Mouse (Mus musculus): ENCODE results near the gene Cyp27b1. TPM values are rescaled to one million over a fixed set of nuclear protein-coding genes. Genes with fewer than 3 reads are reported as not detected.
A peak's percentile ranks its signal among the peaks of the same experiment; 100 is the strongest.

Cyp27b1 gene
- polyA plus RNA-seq (2016; fragmentation: Nextera tagmentation; extraction: Ambion mirVana) = 0.11 and 0.16 TPM in 2 replicates

GRCm38 (mm10) chr10:127047954-127048353 lies at the start of gene Cyp27b1:
Gene Cyp27b1 (plus strand): TSS chr10:127048250.
- WGBS = 29% methylated on average over 5 of the region's 5 CpGs
- Histone ChIP-seq H3K36me3 (replicated peaks) (peaks cover 44% of the 10 kb centered on the region), H3K9me3 (no peaks in the 10 kb centered on the region), H3K27me3 (ENCODE audit: poor library complexity, severe bottlenecking) (peaks cover 61% of the 10 kb centered on the region), H3K4me1 (peaks cover 27% of the 10 kb centered on the region), H3K4me3 (peak within 1 kb of the TSS; percentile 39), H3K27ac (no peak within 1 kb of the TSS)
- no peak for DNase-seq (ENCODE audit: extremely low spot score, low spot score)

DNA sequence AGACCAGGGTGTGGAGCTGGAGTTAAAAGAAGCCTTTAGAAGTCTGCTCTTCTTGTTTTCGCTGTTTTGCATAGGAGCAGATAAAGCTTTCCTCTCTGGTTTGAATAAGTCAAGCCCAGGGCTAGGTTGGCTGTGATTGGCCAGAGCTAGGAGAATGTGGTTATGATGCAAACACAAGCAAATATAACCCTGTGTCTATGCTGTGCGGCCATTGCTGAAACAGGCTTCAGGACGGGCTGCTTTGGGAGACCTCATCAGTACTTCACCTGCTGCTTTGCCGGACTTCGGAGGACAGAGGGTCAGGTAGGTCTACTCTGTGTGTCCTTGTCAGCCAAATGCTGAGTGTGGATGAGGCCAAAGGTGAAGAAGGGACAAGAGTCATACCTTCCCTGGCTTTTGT lies 47.5 kb upstream of the Cyp27b1 start, which contains the start of gene Avil:
Avil (plus strand) TSS at position 181 of the 400 bp plus-strand sequence.
- Histone ChIP-seq H3K27ac (no peak within 1 kb of the TSS), H3K9me3 (no peaks in the 10 kb centered on the region), H3K27me3 (ENCODE audit: poor library complexity, severe bottlenecking) (no peaks in the 10 kb centered on the region), H3K36me3 (replicated peaks) (peaks cover 48% of the 10 kb centered on the region), H3K4me3 (no peak within 1 kb of the TSS), H3K4me1 (peaks cover 10% of the 10 kb centered on the region)
- WGBS = 93% methylated on average over 5 of the region's 5 CpGs
- DNase-seq (ENCODE audit: extremely low spot score, low spot score) = no peak

- H3K27me3 ChIP-seq (ENCODE audit: poor library complexity, severe bottlenecking) = no peaks in the 10 kb centered on the region
- no peaks in the 10 kb centered on the region for H3K9me3 ChIP-seq
- H3K4me3 ChIP-seq = no peak overlapping the region
- no peak for DNase-seq (ENCODE audit: extremely low spot score, low spot score)
- H3K4me1 ChIP-seq = peaks cover 10% of the 10 kb centered on the region
- peaks cover 41% of the 10 kb centered on the region for H3K36me3 ChIP-seq (replicated peaks)
- no peak overlapping the region for H3K27ac ChIP-seq
- 91% methylated on average over 9 of the region's 9 CpGs for WGBS
Measured at GRCm38 (mm10) chr10:127001297-127001696, 46.8 kb upstream of the Cyp27b1 start.

DNA sequence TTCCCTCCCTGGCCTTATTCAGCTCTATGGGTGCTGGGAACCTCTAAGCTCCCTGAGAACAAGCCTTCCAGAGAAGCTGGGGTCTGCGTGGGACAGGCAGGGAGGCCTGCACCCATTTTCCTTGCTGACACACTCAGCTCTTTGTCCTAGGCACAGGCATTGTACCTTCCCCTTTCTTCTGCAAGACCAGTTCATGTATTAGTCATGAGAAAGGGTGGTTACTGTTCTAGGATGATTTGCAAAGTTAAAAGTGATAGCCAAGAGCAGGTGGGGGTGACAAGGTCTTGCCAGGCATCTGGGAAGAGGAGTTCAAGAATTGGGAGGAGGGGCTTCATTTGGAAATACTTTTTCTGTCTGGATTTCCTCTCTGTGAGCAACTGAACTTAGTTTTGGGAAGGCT lies 46.0 kb upstream of the Cyp27b1 start:
- H3K27me3 ChIP-seq (ENCODE audit: poor library complexity, severe bottlenecking) = no peaks in the 10 kb centered on the region
- H3K36me3 ChIP-seq (replicated peaks) = peaks cover 40% of the 10 kb centered on the region
- no peaks in the 10 kb centered on the region for H3K9me3 ChIP-seq
- H3K4me3 ChIP-seq = no peak overlapping the region
- peaks cover 10% of the 10 kb centered on the region for H3K4me1 ChIP-seq
- DNase-seq (ENCODE audit: extremely low spot score, low spot score) = no peak
- no peak overlapping the region for H3K27ac ChIP-seq
- WGBS = 90% methylated on average over 1 of the region's 1 CpGs

GRCm38 (mm10) chr10:127002765-127003164 lies 45.3 kb upstream of the Cyp27b1 start:
- 87% methylated on average over 5 of the region's 5 CpGs for WGBS
- no peak for DNase-seq (ENCODE audit: extremely low spot score, low spot score)
- Histone ChIP-seq H3K4me3 (no peak overlapping the region), H3K4me1 (peaks cover 13% of the 10 kb centered on the region), H3K27ac (0 out of 2 replicates have a peak overlapping the region, but pooled peaks have one; percentile 8), H3K27me3 (ENCODE audit: poor library complexity, severe bottlenecking) (no peaks in the 10 kb centered on the region), H3K36me3 (replicated peaks) (peaks cover 32% of the 10 kb centered on the region), H3K9me3 (no peaks in the 10 kb centered on the region)

GRCm38 (mm10) chr10:127003334-127003733 lies 44.7 kb upstream of the Cyp27b1 start:
- DNase-seq (ENCODE audit: extremely low spot score, low spot score) = no peak
- H3K4me1 ChIP-seq = peaks cover 14% of the 10 kb centered on the region
- no peaks in the 10 kb centered on the region for H3K9me3 ChIP-seq
- peaks cover 27% of the 10 kb centered on the region for H3K36me3 ChIP-seq (replicated peaks)
- H3K27ac ChIP-seq = no peak overlapping the region
- whole genome bisulfite sequencing = 88% methylated on average over 8 of the region's 8 CpGs
- H3K27me3 ChIP-seq (ENCODE audit: poor library complexity, severe bottlenecking) = no peaks in the 10 kb centered on the region
- no peak overlapping the region for H3K4me3 ChIP-seq

DNA sequence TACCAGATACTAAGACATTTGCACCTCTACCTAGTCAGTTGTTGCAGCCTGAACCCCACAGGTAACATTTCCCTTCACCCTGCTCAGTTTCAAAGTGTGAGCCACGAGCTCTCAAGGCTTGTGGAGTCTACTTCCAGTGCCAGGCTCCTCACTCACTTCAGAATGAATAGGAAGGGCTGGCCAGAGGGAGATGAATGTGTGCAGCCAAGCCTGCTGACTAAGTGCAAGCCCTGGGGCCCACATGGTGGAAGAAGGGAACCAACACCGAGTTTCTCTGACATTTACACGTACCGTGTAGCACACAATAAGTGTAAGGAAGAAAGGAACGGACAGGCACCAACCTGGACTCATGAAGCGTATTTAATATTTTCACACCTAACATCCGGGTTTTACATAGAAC lies 44.2 kb upstream of the Cyp27b1 start:
- Histone ChIP-seq H3K9me3 (no peaks in the 10 kb centered on the region), H3K4me1 (peaks cover 14% of the 10 kb centered on the region), H3K27ac (no peak overlapping the region), H3K27me3 (ENCODE audit: poor library complexity, severe bottlenecking) (no peaks in the 10 kb centered on the region), H3K4me3 (no peak overlapping the region), H3K36me3 (replicated peaks) (peaks cover 22% of the 10 kb centered on the region)
- 82% methylated on average over 7 of the region's 7 CpGs for WGBS
- no peak for DNase-seq (ENCODE audit: extremely low spot score, low spot score)

DNA sequence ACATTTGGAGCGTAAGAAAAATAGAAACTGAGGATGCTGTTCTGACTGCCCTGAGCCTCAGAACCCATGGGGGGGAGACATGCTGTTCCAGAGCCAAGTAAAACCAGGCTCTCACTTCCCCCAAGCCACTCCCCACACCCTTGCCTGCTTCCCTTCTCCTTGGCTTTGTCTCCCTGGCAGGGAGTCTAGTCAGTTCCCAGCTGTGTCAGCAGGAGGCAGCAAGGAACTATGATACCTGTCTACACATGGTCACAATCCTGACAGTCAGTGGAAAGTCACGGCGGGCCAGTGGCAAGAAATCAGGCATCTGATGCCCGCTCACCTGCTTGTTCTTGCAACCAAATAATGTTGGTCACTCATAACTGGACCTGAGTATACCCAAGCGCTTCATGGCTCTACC lies 31.6 kb upstream of the Cyp27b1 start:
- no peak for DNase-seq (ENCODE audit: extremely low spot score, low spot score)
- peaks cover 8% of the 10 kb centered on the region for H3K36me3 ChIP-seq (replicated peaks)
- H3K9me3 ChIP-seq = no peaks in the 10 kb centered on the region
- H3K4me3 ChIP-seq = no peak overlapping the region
- peaks cover 12% of the 10 kb centered on the region for H3K4me1 ChIP-seq
- H3K27ac ChIP-seq = no peak overlapping the region
- WGBS = 69% methylated on average over 5 of the region's 5 CpGs
- H3K27me3 ChIP-seq (ENCODE audit: poor library complexity, severe bottlenecking) = no peaks in the 10 kb centered on the region

- H3K36me3 ChIP-seq (replicated peaks) = peaks cover 14% of the 10 kb centered on the region
- 22% methylated on average over 2 of the region's 2 CpGs for WGBS
Measured at GRCm38 (mm10) chr10:127017071-127017470, 31.0 kb upstream of the Cyp27b1 start.

GRCm38 (mm10) chr10:127018422-127018821 lies 29.6 kb upstream of the Cyp27b1 start:
- Histone ChIP-seq H3K27me3 (ENCODE audit: poor library complexity, severe bottlenecking) (no peaks in the 10 kb centered on the region), H3K9me3 (no peaks in the 10 kb centered on the region), H3K4me1 (peaks cover 12% of the 10 kb centered on the region), H3K4me3 (no peak overlapping the region), H3K27ac (no peak overlapping the region), H3K36me3 (replicated peaks) (peaks cover 27% of the 10 kb centered on the region)
- no peak for DNase-seq (ENCODE audit: extremely low spot score, low spot score)
- 89% methylated on average over 16 of the region's 16 CpGs for WGBS

More at GRCm38 (mm10) chr10:127017071-127017470, 31.0 kb upstream of the Cyp27b1 start:
- peaks cover 12% of the 10 kb centered on the region for H3K4me1 ChIP-seq
- H3K9me3 ChIP-seq = no peaks in the 10 kb centered on the region
- DNase-seq (ENCODE audit: extremely low spot score, low spot score) = no peak
- no peak overlapping the region for H3K4me3 ChIP-seq
- no peaks in the 10 kb centered on the region for H3K27me3 ChIP-seq (ENCODE audit: poor library complexity, severe bottlenecking)
- H3K27ac ChIP-seq = no peak overlapping the region

- WGBS = 5% methylated on average over 56 of the region's 56 CpGs
- Histone ChIP-seq H3K27ac (peak within 1 kb of the TSS; percentile 96), H3K4me3 (peak within 1 kb of the TSS; percentile 78), H3K9me3 (no peaks in the 10 kb centered on the region), H3K4me1 (peaks cover 12% of the 10 kb centered on the region), H3K27me3 (ENCODE audit: poor library complexity, severe bottlenecking) (no peaks in the 10 kb centered on the region), H3K36me3 (replicated peaks) (peaks cover 39% of the 10 kb centered on the region)
- peak; percentile 88 for DNase-seq (ENCODE audit: extremely low spot score, low spot score)
Measured at GRCm38 (mm10) chr10:127030336-127031296, 17.4 kb upstream of the Cyp27b1 start, which contains the start of gene Tsfm. Gene Tsfm (minus strand): TSS chr10:127030840.

GRCm38 (mm10) chr10:127033301-127033741 lies 14.7 kb upstream of the Cyp27b1 start:
- H3K4me3 ChIP-seq = no peak overlapping the region
- DNase-seq (ENCODE audit: extremely low spot score, low spot score) = no peak
- H3K36me3 ChIP-seq (replicated peaks) = peaks cover 12% of the 10 kb centered on the region
- H3K9me3 ChIP-seq = no peaks in the 10 kb centered on the region
- peaks cover 12% of the 10 kb centered on the region for H3K4me1 ChIP-seq
- H3K27ac ChIP-seq = no peak overlapping the region
- no peaks in the 10 kb centered on the region for H3K27me3 ChIP-seq (ENCODE audit: poor library complexity, severe bottlenecking)
- WGBS = 82% methylated on average over 8 of the region's 8 CpGs

GRCm38 (mm10) chr10:127036273-127036672 lies 11.8 kb upstream of the Cyp27b1 start:
- no peak overlapping the region for H3K27ac ChIP-seq
- H3K36me3 ChIP-seq (replicated peaks) = no peaks in the 10 kb centered on the region
- H3K27me3 ChIP-seq (ENCODE audit: poor library complexity, severe bottlenecking) = peaks cover 20% of the 10 kb centered on the region
- DNase-seq (ENCODE audit: extremely low spot score, low spot score) = no peak
- no peaks in the 10 kb centered on the region for H3K9me3 ChIP-seq
- H3K4me1 ChIP-seq = peaks cover 11% of the 10 kb centered on the region
- 84% methylated on average over 12 of the region's 12 CpGs for WGBS
- no peak overlapping the region for H3K4me3 ChIP-seq
